Mouse (Mus musculus) ES-E14 (cell line): ENCODE data around the gene Gfpt1.

ENCODE experiments used
- HCFC1 ChIP-seq: IDR thresholded peaks from 2 replicates; pipeline ENCODE4 v1.6.1; 2012; ENCODE audit warnings: low read length, inconsistent platforms, borderline replicate concordance; ENCODE audit not compliant: insufficient read depth
- MAFK ChIP-seq: IDR thresholded peaks from 2 replicates; pipeline ENCODE4 v1.6.1; 2014; ENCODE audit warnings: mild to moderate bottlenecking, low read depth, low read length, inconsistent platforms; ENCODE audit not compliant: insufficient read depth

- TF ChIP-seq HCFC1 (no peak), MAFK (no peak)
Measured at GRCm38 (mm10) chr6:87123406-87123805, 80.8 kb downstream of the Gfpt1 start.
